8 mouse cellular contexts compared by ENCODE assay signal in genomic region chr9:61012771-61013540, GRCm38 (mm10).
A peak's percentile ranks its signal among the peaks of the same experiment; 100 is the strongest.
DNase-seq lines count a peak whose midpoint lies in the region; ATAC-seq and TF ChIP-seq lines count a peak whose summit lies in the region.

No protein-coding gene starts in this region.

- H3K36me3 ChIP-seq in forebrain, postnatal 0 days (ENCODE audit: insufficient read depth) = no peaks in the 10 kb centered on the region
- no peaks in the 10 kb centered on the region for H3K36me3 ChIP-seq in forebrain, embryonic 15.5 days
- H3K36me3 ChIP-seq in embryonic facial prominence, embryonic 15.5 days = no peaks in the 10 kb centered on the region
- H3K36me3 ChIP-seq in limb, embryonic 15.5 days = no peaks in the 10 kb centered on the region

- H3K4me2 ChIP-seq in forebrain, postnatal 0 days (ENCODE audit: low read depth) = no peak overlapping the region
- no peak overlapping the region for H3K4me2 ChIP-seq in forebrain, embryonic 15.5 days (replicated peaks)
- peak overlapping the region; percentile 27; the same call in 1 of the 2 replicates for H3K4me2 ChIP-seq in embryonic facial prominence, embryonic 15.5 days (replicated peaks)
- H3K4me2 ChIP-seq in limb, embryonic 15.5 days = 0 out of 2 replicates have a peak overlapping the region, but pooled peaks have one; percentile 15

- no peak for TF ChIP-seq CTCF in forebrain, postnatal 0 days (IDR thresholded peaks at IDR 0.05; ENCODE audit: low read depth)

- WGBS in forebrain, postnatal 0 days = 68% methylated on average over 19 of the region's 19 CpGs
- 69% methylated on average over 19 of the region's 19 CpGs for WGBS in forebrain, embryonic 15.5 days
- 41% methylated on average over 19 of the region's 19 CpGs for WGBS in embryonic facial prominence, embryonic 15.5 days
- WGBS in limb, embryonic 15.5 days = 59% methylated on average over 19 of the region's 19 CpGs

- no peaks in the 10 kb centered on the region for H3K4me1 ChIP-seq in forebrain, postnatal 0 days (ENCODE audit: insufficient read depth)
- H3K4me1 ChIP-seq in forebrain, embryonic 15.5 days = peaks cover 8% of the 10 kb centered on the region; the same call in 1 of the 2 replicates
- H3K4me1 ChIP-seq in embryonic facial prominence, embryonic 15.5 days = peaks cover 47% of the 10 kb centered on the region
- peaks cover 43% of the 10 kb centered on the region for H3K4me1 ChIP-seq in limb, embryonic 15.5 days

- peak; percentile 82 for ATAC-seq in forebrain, postnatal 0 days
- ATAC-seq in forebrain, embryonic 15.5 days (replicated peaks) = no peak
- peak; percentile 89 for ATAC-seq in embryonic facial prominence, embryonic 15.5 days (ENCODE audit: insufficient number of reproducible peaks, low FRiP score, low TSS enrichment, low read depth)
- peak; percentile 87 for ATAC-seq in limb, embryonic 15.5 days (ENCODE audit: insufficient number of reproducible peaks, low FRiP score, low TSS enrichment, low read depth)

- peak; percentile 37 for DNase-seq in forebrain, postnatal 0 days
- DNase-seq in R1 (ENCODE audit: low read depth, low spot score) = peak; percentile 59
- peak; percentile 91 for DNase-seq in induced T-regulatory cell, adult 2 months (ENCODE audit: low read depth)
- peak; percentile 63 for DNase-seq in ovary, postnatal 36 days (ENCODE audit: low spot score)
- no peak for DNase-seq in c-Kit-positive CD71-positive TER-119-positive erythroid progenitor cells, embryonic 14.5 days (ENCODE audit: low spot score)

- H3K9me3 ChIP-seq in forebrain, postnatal 0 days (ENCODE audit: low read length) = no peaks in the 10 kb centered on the region; the same call in 1 of the 2 replicates
- H3K9me3 ChIP-seq in forebrain, embryonic 15.5 days = no peaks in the 10 kb centered on the region
- H3K9me3 ChIP-seq in embryonic facial prominence, embryonic 15.5 days (replicated peaks) = no peaks in the 10 kb centered on the region
- no peaks in the 10 kb centered on the region for H3K9me3 ChIP-seq in limb, embryonic 15.5 days

- H3K9ac ChIP-seq in forebrain, postnatal 0 days = no peak overlapping the region
- H3K9ac ChIP-seq in forebrain, embryonic 15.5 days (replicated peaks) = no peak overlapping the region
- no peak overlapping the region for H3K9ac ChIP-seq in embryonic facial prominence, embryonic 15.5 days
- H3K9ac ChIP-seq in limb, embryonic 15.5 days = no peak overlapping the region

- H3K27ac ChIP-seq in forebrain, postnatal 0 days (ENCODE audit: low read depth, low read length) = no peak overlapping the region
- H3K27ac ChIP-seq in forebrain, embryonic 15.5 days (replicated peaks) = no peak overlapping the region
- H3K27ac ChIP-seq in embryonic facial prominence, embryonic 15.5 days (replicated peaks) = peak overlapping the region; percentile 65
- peak overlapping the region; percentile 51 for H3K27ac ChIP-seq in limb, embryonic 15.5 days

- H3K4me3 ChIP-seq in forebrain, postnatal 0 days (ENCODE audit: low read depth, low read length) = no peak overlapping the region
- H3K4me3 ChIP-seq in forebrain, embryonic 15.5 days = no peak overlapping the region
- H3K4me3 ChIP-seq in embryonic facial prominence, embryonic 15.5 days (replicated peaks) = no peak overlapping the region
- H3K4me3 ChIP-seq in limb, embryonic 15.5 days = no peak overlapping the region

- H3K27me3 ChIP-seq in forebrain, postnatal 0 days (ENCODE audit: insufficient read depth, low read length) = no peaks in the 10 kb centered on the region
- H3K27me3 ChIP-seq in forebrain, embryonic 15.5 days = no peaks in the 10 kb centered on the region
- peaks cover 24% of the 10 kb centered on the region for H3K27me3 ChIP-seq in embryonic facial prominence, embryonic 15.5 days
- H3K27me3 ChIP-seq in limb, embryonic 15.5 days = peaks cover 10% of the 10 kb centered on the region

Comparison
In these comparisons a context has a peak if more than half of its experiments do, and no peak if none do; other contexts are left out.
1. H3K27ac ChIP-seq: peak in embryonic facial prominence, embryonic 15.5 days (single experiment) and limb, embryonic 15.5 days (single experiment); none in forebrain, postnatal 0 days (single experiment) and forebrain, embryonic 15.5 days (single experiment).
2. H3K4me2 ChIP-seq: peak in embryonic facial prominence, embryonic 15.5 days (single experiment) and limb, embryonic 15.5 days (single experiment); none in forebrain, postnatal 0 days (single experiment) and forebrain, embryonic 15.5 days (single experiment).